Mouse (Mus musculus) left cerebral cortex, postnatal 25 days (tissue): ENCODE results near the gene Eef2kmt. TPM values are rescaled to one million over a fixed set of nuclear protein-coding genes. Genes with fewer than 3 reads are reported as not detected.
"Not testable (repeated sequence)": the region's sequence is repeated elsewhere in the genome, so short reads cannot be mapped to it uniquely, and the experiment has no call there.

Source experiments
- DNase-seq, 2 experiments: peaks; one replicate each; pipeline ENCODE4 v3.0.0; 2022; ENCODE audit warnings: low spot score in 2 of 2, mixed read lengths in 1 of 2
- intact Hi-C: fragments of 180-260 bp; cut with DNase I; formaldehyde crosslinking; loops from one replicate; pipeline ENCODE4 v1.15.1; 2025
- total RNA-seq, 2 experiments: library from RNA; stranded (reverse); gene quantifications; 2 replicates each; pipeline ENCODE4 v1.2.3; 2021

The Eef2kmt gene
- total RNA-seq, 2 experiments from 2014 or later, result 3.0 to 3.8 TPM

DNA sequence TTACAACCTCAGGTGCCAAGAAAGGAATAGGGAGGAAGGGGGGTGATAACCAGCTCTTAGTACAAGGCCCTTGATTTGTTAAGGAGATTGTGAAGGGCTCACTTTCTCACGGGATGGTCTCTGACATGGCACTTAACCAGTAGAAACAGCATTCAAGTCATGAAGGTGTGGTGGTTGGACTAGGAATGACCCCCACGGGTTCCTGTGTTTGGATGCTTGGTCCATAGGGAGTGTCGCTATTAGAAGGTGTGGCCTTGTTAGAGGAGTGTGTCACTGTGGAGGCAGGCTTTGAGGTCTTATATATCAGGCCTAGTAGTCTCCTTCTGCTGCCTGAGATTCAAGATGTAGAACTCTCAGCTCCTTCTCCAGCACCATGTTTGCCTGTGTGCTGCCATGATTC, 27.7 kb downstream of the Eef2kmt start:
- intact Hi-C loops, DNase-seq: not testable (repeated sequence)

- intact Hi-C loops, DNase-seq: not testable (repeated sequence)
Observed at GRCm38 (mm10) chr16:5227501-5227900, 28.3 kb downstream of the Eef2kmt start.

- DNase-seq, intact Hi-C loops: not testable (repeated sequence)
Observed at GRCm38 (mm10) chr16:5226534-5226933, 29.2 kb downstream of the Eef2kmt start.

GRCm38 (mm10) chr16:5222140-5222539, 33.6 kb downstream of the Eef2kmt start, which contains the start of gene AU021092:
AU021092 (minus strand) TSS chr16:5222299.
- intact Hi-C loops, result no loop called here
- no peak for DNase-seq

- intact Hi-C loops, result no loop called here
- no peak for DNase-seq
Observed at GRCm38 (mm10) chr16:5221403-5221802, 34.4 kb downstream of the Eef2kmt start.

DNA sequence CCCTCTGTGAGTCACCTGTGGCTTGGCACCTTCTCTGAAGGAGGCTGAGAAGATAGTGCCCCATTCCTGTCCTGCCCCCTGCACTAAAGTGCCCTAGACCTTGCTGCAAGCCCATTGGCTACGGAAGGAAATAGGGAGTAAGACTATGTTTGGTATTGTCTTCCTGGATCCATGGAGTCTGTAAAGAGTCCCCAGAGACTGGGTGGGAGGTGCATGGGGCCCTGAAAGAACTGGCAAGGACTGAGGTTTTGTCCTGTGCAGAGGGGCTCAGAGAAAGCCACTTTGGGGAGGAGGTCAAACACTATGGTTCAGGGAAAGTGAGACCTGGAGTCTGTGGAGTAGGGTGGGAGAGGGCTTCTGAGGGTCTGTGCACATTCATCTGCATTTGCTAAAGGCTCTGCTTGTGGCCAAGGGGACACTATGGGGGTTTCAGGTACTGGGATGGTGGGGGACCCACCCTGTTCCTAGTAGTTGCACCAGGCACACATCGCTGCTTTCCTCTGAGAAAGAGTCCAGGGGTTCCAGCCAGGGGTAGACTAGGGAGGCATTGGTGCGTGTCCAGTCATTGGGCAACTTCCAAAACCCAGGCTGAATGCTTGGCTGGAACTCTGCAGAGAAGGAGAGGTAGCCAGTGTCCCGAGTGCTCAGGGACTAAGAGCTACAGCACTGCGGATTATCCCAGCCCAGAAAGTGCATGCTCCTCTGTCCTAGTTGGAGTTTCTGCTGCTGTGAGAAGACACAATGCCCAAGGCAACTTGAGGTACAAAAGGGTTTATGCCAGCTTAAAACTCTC, 38.2 kb downstream of the Eef2kmt start:
- no peak for DNase-seq
- intact Hi-C loops, result no loop called here

GRCm38 (mm10) chr16:5216686-5217085, 39.1 kb downstream of the Eef2kmt start:
- intact Hi-C loops, result no loop called here
- DNase-seq, result no peak

DNA sequence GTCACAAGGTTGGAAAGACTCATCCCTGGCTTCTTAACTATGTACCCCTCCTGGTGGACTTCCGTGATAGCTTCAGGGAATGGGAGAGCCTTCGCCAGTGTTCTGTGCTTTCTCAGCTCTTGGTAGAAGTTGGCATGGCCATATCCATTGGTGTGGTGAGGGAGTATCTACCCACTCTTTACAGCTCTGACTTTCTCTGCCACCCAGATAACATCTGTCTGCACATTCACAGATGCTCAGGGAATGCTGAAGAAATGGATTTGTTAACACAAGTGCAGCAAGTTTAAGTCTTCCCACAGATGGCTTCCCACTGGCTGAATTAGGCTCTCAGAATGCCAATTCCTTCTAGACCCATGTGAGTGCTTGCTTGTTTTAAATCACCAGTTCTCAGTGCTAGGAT, 41.7 kb downstream of the Eef2kmt start:
- intact Hi-C loops, result no loop called here
- DNase-seq, result peak in 1 of 2 experiments; percentile 56

GRCm38 (mm10) chr16:5212150-5212549, 43.6 kb downstream of the Eef2kmt start:
- intact Hi-C loops, result no loop called here
- peak in 1 of 2 experiments; percentile 64 for DNase-seq

DNA sequence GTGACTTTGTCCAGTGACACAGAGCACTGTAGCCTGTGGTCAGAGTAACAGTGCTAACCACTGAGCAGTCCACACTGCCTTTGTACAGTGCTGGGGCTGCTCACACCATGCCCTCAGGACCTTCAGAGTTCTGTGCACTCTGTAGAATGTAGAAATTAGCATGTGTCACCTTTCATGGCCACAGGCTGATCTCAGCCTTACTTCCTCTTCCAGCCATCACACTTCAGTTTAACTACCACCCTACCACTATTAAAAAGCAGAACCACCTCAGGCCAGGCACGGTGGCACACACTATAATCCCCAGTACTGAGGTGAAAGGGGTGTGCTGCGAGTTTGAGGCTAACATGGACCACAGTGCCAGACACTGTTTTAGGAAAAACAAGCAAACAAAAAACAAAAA, 45.4 kb downstream of the Eef2kmt start:
- intact Hi-C loops, result no loop called here
- no peak for DNase-seq

DNA sequence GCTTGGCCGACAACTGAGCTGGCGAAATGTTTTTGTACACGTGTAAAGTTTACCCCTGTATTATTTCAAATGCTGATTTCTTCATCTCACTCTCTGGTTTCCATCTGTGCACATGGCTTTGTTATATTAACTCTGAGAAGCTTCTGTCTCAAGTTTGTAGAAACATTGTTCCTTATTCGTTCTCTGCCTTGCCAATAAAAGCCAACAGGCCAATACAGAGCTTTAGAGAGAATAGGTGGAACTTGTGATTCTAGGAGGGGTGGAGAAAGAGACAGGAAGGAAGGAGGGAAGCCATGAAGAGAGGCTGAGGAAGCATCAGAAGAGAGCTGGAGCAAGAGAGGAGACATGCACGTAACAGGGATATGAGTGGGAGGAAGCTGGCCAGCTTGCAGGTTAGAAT, 49.7 kb downstream of the Eef2kmt start:
- peak in 1 of 2 experiments; percentile 27 for DNase-seq

GRCm38 (mm10) chr16:5205431-5205970, 50.3 kb downstream of the Eef2kmt start:
- intact Hi-C loops, result no loop called here
- no peak for DNase-seq

More for the DNA sequence above, 49.7 kb downstream of the Eef2kmt start:
- intact Hi-C loops, result no loop called here

- intact Hi-C loops, result loop anchor here (2.0 kb wide), 2 partner anchors 263 to 331 kb away; no protein-coding TSS in a partner anchor
- DNase-seq, result peak; percentile 83
Observed at GRCm38 (mm10) chr16:5203668-5204433, 51.9 kb downstream of the Eef2kmt start, which contains the start of gene Nagpa. Nagpa (minus strand) TSS chr16:5204012.

GRCm38 (mm10) chr16:5203200-5203599, 52.6 kb downstream of the Eef2kmt start:
- DNase-seq, result no peak
- intact Hi-C loops, result loop anchor here (2.0 kb wide), 2 partner anchors 264 to 332 kb away; no protein-coding TSS in a partner anchor

DNA sequence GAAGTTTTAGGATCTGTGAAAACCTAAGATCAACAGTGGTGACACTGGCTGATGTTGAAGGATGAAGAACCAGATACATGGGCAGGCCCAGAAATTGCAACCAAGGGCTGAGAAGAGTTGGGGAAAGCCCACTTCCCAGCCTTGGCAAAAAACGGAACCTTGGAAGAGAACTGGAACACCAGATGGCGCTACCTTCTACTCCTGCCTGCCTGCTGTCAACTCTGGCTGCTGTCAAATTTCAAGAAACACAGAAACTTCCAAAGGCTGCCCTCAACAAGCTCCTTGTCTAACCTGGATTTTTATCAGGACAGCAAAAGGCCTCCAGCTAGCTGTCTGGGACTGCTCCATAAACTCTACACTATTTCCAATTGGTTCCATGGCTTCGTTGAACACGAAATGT, 53.1 kb downstream of the Eef2kmt start:
- intact Hi-C loops, result loop anchor here (1.0 to 2.0 kb wide), 3 partner anchors 42 to 332 kb away; no protein-coding TSS in a partner anchor

GRCm38 (mm10) chr16:5195080-5195479, 60.7 kb downstream of the Eef2kmt start:
- intact Hi-C loops, result no loop called here
- peak; percentile 44 to 61 for DNase-seq

More for the DNA sequence above, 53.1 kb downstream of the Eef2kmt start:
- DNase-seq, result peak; percentile 51 to 67
